Mouse (Mus musculus) megakaryocyte, adult 5-6 weeks (primary cell): ENCODE data around the gene Phox2a. TPM values are rescaled to one million over a fixed set of nuclear protein-coding genes. Genes with fewer than 3 reads are reported as not detected.

ENCODE experiments used
- ATAC-seq: 2 replicates; pipeline ENCODE4 v1.8.0; 2016; ENCODE audit warnings: mild to moderate bottlenecking, inconsistent platforms; ENCODE audit not compliant: poor library complexity, severe bottlenecking
- total RNA-seq, 2 experiments: library from RNA; stranded (forward) in 1 of 2; stranded (reverse) in 1 of 2; fragments of 153-499, 151-499 nt in 1 of 2; fragments of 221-1000, 200-1000 nt in 1 of 2; gene quantifications; 2 replicates each; pipeline versions ENCODE4 v1.2.3 to v1.2.4; 2015 to 2017

Gene Phox2a
- total RNA-seq, 2 experiments from 2014 or later: not detected

GRCm38 (mm10) chr7:101837154-101837605 is 19.1 kb downstream of the Phox2a start:
- no peak for ATAC-seq

- ATAC-seq: peak; percentile 45
These were observed 19.7 kb downstream of the Phox2a start, which contains the start of gene Inppl1 for GRCm38 (mm10) chr7:101837606-101838471. Inppl1 (minus strand) TSS chr7:101838229.

GRCm38 (mm10) chr7:101844186-101844585 is 26.1 kb downstream of the Phox2a start:
- ATAC-seq: no peak

DNA sequence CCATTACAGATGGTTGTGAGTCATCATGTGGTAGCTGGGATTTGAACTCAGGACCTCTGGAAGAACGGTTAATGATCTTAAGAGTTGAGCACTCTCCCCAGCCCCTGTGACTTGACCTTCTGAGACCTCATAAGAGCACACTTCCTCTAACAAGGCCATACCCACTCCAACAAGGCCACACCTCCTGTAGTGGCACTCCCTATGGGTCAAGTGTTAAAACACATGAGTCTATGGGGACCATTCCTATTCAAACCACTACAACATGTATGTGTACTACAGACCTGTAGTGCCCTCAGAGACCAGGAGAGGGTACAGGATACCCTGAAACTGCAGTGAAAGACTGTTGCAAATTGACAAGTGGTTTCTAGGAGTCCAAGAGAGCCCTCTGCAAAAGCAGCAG is 29.8 kb downstream of the Phox2a start:
- peak; percentile 33; the same call in 1 of the 2 replicates for ATAC-seq

DNA sequence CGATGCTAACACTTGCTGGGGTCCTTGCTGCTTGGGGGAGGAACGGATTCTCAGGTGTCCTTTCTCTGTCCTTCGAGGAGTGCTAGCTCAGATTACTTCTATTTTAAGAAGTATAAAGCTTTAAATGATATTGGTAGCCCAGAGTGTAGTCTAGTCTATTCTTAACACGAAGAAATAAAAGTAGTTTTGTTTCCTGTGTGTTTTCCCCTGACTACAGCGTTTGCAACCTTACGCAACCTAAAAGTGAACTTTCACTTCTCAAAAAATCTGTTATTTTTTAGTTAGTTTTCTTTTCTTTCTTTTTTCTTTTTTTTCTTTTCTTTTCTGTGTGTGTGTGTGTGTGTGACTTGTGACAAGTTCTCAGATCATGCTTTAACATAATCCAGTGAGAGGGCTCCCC is 33.6 kb downstream of the Phox2a start:
- ATAC-seq: peak; percentile 63; the same call in 1 of the 2 replicates

DNA sequence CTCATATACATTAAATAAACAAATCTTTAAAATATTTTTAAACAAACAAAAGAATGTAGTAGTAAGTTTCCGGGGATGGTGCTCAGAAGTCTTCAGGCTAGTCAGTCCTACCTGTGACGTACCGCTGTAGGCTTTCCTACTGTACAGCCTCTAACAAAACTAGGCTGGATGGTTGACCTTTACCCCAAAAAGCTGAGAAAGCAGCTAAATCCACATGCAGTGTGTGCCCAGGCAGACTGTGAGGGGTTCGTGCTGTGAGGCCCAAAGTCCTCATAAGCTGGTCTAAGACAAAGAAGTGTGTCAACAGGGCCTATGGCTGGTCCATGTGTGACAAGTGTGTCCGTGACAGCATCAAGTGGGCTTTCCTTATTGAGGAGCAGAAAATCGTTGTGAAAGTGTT is 34.7 kb downstream of the Phox2a start:
- ATAC-seq: no peak

DNA sequence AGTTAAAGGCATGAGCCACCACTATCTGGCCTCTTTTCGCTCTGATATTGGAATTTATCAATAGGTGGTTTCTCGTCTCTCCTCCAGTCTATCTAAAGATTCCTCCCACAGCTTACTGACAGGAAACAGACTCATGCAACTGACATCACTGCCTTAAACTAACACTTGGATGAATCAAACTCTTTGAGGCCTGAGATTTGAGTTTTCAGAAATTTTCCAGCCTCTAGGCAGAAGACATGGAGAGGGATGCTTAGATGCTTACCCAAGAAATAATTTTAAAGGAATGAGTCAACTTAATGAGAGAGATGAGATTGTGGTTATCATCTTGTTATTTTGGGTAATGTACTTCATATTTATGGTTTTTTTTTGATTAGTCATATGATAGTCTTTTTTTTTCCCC is 35.7 kb downstream of the Phox2a start:
- no peak for ATAC-seq

- ATAC-seq: 0 out of 2 replicates have a peak, but pooled peaks have one; percentile 18
These were observed 39.0 kb downstream of the Phox2a start, which contains the start of gene Folr2 for GRCm38 (mm10) chr7:101857094-101857493. Folr2 (minus strand) TSS chr7:101857194.

- peak; percentile 52 for ATAC-seq
These were observed 40.2 kb downstream of the Phox2a start for GRCm38 (mm10) chr7:101858362-101858761.

GRCm38 (mm10) chr7:101860978-101861377 is 42.9 kb downstream of the Phox2a start:
- no peak for ATAC-seq

- ATAC-seq: no peak
These were observed 44.2 kb downstream of the Phox2a start for GRCm38 (mm10) chr7:101862291-101862690.

DNA sequence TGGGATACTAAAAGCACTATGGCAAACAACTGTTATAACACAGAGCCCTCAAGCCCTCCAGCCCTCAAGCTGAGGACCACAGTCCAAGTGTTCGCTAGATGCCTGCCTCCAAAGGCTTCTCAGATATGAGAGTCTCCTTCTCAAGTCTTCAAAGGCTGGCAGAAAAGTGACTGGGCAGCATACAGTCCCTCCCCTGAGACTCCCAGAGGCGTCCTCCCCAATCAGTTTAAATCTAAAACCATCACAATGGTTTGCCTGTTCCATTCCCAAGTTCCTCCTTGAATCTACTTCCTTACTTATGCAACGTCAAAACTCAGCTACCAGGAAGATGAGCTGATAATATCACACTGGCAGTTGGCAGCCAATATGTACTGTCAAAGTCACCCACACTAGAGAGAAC is 45.3 kb downstream of the Phox2a start, which contains the start of gene Anapc15:
TSS of gene Anapc15 (plus strand) at position 301 of the 400 bp plus-strand sequence.
- ATAC-seq: no peak

DNA sequence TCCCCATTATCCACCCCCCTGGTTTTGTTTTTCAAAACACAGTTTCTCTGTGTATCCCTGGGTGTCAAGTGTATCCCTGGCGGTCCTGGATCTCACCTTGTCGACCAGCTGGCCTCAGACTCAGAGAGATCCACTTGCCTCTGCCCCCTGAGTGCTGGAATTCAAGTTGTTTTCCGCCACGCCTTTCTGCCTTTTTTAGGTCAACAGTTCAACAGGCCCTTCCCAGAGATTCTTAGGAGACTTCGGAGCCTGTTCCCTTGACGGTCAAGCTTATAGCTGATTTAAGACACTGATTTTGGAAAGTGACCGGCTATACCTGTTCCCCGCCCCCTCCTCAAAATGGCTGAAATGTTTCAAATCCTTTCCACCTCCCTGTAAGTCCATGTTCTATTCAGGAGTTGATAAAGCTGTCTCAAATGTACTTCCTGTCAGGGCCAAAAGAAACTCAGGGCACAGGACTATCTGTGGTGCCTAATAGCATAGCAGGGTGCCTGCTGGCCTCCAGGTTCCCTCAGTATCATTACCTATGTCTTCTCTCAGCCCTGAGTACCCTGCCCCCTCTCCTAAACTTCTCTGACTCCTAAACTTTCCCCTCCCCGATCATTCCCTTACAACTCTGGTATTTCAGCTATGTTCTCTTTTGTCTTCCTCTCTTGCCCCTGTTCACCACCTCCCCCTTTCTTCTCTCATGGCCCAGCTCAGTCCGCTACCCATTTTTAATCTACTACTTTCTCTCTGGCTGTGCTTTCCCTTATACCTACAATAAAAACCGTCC is 48.6 kb downstream of the Phox2a start:
- no peak for ATAC-seq

DNA sequence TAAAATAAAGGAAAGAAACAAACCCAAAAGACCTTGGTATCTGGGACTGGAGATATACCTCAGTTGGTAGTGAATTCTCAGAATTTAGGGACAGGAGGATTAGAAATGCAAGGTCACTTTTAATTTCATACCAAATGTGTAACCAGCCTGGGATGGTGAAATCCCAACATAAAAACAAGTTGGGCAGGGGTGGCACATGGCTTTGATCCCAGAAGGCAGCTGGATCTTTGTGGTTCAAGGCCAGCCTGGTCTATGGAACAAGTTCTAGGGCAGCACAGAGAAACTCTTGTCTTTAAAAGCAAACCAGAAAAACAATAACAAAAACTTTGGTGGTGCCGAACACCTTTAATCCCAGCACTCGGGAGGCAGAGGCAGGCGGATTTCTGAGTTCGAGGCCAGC is 49.4 kb downstream of the Phox2a start:
- ATAC-seq: no peak

DNA sequence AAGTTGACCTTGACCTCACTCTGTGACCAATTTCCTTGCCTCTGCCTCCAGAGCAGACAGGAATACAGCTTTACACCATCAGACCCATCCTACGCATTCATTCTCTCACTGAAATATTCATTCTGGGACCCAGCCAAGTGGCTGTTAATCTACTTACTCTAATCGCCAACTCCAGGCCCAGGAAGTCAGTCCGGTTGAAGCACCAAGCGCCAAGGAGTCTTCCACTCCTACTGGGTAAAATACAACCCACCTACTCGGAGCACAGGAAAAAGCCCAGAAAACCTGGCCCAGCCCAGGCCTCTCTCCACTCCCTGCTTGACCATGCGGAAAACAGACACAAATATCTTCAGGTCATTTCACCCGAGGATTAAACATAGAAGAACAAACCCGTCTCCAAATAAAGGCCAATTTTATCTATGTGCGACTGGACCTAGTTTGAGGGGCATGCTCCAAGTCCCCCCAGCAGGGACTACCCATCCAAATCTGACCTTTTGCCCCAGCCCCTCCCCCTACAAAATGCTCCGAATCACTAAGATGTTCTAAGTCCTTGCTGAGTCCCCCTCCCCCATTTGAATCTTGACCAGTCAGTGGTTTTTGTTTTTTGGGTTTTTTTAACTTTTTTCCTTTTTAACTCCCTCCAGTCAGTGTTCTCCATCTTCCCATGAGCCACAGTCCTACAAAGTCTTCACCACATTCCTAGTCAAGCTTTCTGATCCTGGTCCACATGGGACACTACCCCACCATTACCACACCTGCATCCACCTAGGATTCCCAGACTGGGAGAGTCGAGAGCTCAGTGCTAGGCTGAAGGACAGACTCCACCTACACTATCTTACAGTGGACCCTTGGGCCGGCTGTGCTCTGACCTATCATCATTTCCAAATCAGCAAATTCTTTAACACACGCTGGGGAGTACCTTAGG is 50.4 kb downstream of the Phox2a start:
- ATAC-seq: no peak

GRCm38 (mm10) chr7:101869163-101869500 is 51.0 kb downstream of the Phox2a start:
- ATAC-seq: no peak

DNA sequence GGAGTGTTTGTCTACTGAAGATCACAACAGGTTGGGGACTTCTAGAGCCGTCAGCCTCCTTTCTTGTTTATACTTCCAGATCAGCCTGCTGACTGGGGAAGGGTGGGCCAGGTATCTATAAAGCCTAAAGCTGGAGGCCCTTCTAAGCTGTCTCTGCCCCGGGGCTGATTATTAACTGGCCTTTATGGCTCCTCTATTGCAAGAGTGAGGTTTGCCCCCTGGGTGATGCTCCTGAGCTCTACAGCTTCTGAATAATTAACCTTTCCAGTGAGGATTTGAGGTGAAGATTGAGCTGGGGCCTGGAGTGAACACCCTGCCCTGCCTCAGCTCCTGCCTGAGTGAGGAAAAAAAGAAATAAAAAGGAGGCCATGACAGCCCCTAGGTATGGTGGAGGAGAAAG is 52.5 kb downstream of the Phox2a start, which contains the start of gene Folr1:
TSS of gene Folr1 (minus strand) at position 160 of the 400 bp plus-strand sequence.
- no peak for ATAC-seq

DNA sequence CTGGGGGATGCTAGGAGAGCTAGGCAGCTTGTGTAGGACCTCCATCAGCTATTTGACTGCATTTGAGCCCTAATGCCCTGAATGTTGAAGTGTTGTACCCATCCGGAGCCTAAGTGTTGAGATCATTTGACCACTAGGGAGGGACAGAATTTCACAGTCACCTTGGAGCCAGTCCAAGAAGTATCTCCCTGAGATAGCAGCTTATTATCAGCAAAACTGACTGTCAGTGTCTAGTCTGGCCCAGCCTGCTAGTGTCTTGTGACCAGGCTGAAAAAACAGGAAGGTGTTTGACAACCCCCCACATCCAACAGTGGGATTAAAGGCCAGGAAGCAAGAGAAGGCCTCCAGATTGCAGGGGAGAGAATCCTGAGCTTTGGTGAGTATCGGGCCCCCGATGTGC is 53.2 kb downstream of the Phox2a start:
- ATAC-seq: 0 out of 2 replicates have a peak, but pooled peaks have one; percentile 15
